Mouse (Mus musculus) lung, embryonic 16.5 days (tissue): ENCODE measurements around the gene Klc4. TPM values are rescaled to one million over a fixed set of nuclear protein-coding genes. Genes with fewer than 3 reads are reported as not detected.

Source experiments
- ATAC-seq: fragments of 200-750 bp; cut with Nextera tagmentation; 2 replicates; pipeline ENCODE4 v1.8.0; 2017; ENCODE audit warnings: low read depth, mild to moderate bottlenecking, moderate library complexity
- H3K27ac ChIP-seq: fragments of 300-500 bp; sonication (generic); 2 replicates; pipeline ENCODE4 v1.5.1; 2014; ENCODE audit warnings: mild to moderate bottlenecking, control low read depth, low read length
- H3K27me3 ChIP-seq: fragments of 300-500 bp; sonication (generic); 2 replicates; pipeline ENCODE4 v1.6.1; 2014; ENCODE audit warnings: low read depth, low read length, mixed read lengths; ENCODE audit not compliant: control insufficient read depth, insufficient read depth
- H3K36me3 ChIP-seq: fragments of 300-500 bp; sonication (generic); 2 replicates; pipeline ENCODE4 v1.6.1; 2014; ENCODE audit warnings: low read length; ENCODE audit not compliant: control insufficient read depth, insufficient read depth
- H3K4me1 ChIP-seq: fragments of 300-500 bp; sonication (generic); replicated peaks from 2 replicates; pipeline ENCODE4 v1.6.1; 2014; ENCODE audit warnings: low read length, mixed read lengths; ENCODE audit not compliant: control insufficient read depth, insufficient read depth
- H3K4me2 ChIP-seq: fragments of 300-500 bp; sonication (generic); 2 replicates; pipeline ENCODE4 v1.6.1; 2014; ENCODE audit warnings: low read depth, low read length, control low read depth
- H3K4me3 ChIP-seq: fragments of 300-500 bp; sonication (generic); 2 replicates; pipeline ENCODE4 v1.5.1; 2014; ENCODE audit warnings: mild to moderate bottlenecking, low read length, control low read depth
- H3K9ac ChIP-seq: fragments of 300-500 bp; sonication (generic); 2 replicates; pipeline ENCODE4 v1.6.1; 2014; ENCODE audit warnings: low read length, control low read depth
- H3K9me3 ChIP-seq: fragments of 300-500 bp; sonication (generic); 2 replicates; pipeline ENCODE4 v1.6.1; 2016; ENCODE audit warnings: low read length; ENCODE audit not compliant: control insufficient read depth
- WGBS: fragments of 180-500 bp; shearing (Covaris S2); extraction: QIAGEN DNeasy Blood & Tissue Kit; methylation state at CpG from one replicate; pipeline ENCODE4 v1.1.7; 2014; 5-methylcytosine and 5-hydroxymethylcytosine counted together
- polyA plus RNA-seq: library from polyadenylated mRNA; unstranded; fragments of >200 nt; fragmentation: Nextera tagmentation; extraction: Ambion mirVana; gene quantifications from 2 replicates; pipeline ENCODE4 v1.2.1, GENCODE M21; 2015

The Klc4 gene
- polyA plus RNA-seq, 1 experiment from 2014 or later = 27.6 TPM

GRCm38 (mm10) chr17:46602212-46602611 is 43.6 kb downstream of the Klc4 start:
- no peaks in the 10 kb centered on the region for H3K9me3 ChIP-seq
- H3K4me2 ChIP-seq = no peak overlapping the region
- peak overlapping the region; percentile 44; the same call in 1 of the 2 replicates for H3K9ac ChIP-seq
- ATAC-seq = peak; percentile 66
- 26% methylated on average over 9 of the region's 9 CpGs for WGBS
- peaks cover 19% of the 10 kb centered on the region for H3K4me1 ChIP-seq
- H3K36me3 ChIP-seq = peaks cover 2% of the 10 kb centered on the region
- H3K27me3 ChIP-seq = no peaks in the 10 kb centered on the region
- no peak overlapping the region for H3K4me3 ChIP-seq
- H3K27ac ChIP-seq = peak overlapping the region; percentile 58

GRCm38 (mm10) chr17:46600569-46600968 is 45.3 kb downstream of the Klc4 start:
- no peak for ATAC-seq
- Histone ChIP-seq H3K36me3 (peaks cover 8% of the 10 kb centered on the region), H3K4me2 (no peak overlapping the region), H3K9ac (no peak overlapping the region), H3K27me3 (no peaks in the 10 kb centered on the region), H3K9me3 (no peaks in the 10 kb centered on the region), H3K27ac (no peak overlapping the region), H3K4me3 (no peak overlapping the region), H3K4me1 (peaks cover 16% of the 10 kb centered on the region)
- WGBS = 74% methylated on average over 2 of the region's 2 CpGs

- Histone ChIP-seq H3K36me3 (peaks cover 8% of the 10 kb centered on the region), H3K4me3 (no peak overlapping the region), H3K27ac (no peak overlapping the region), H3K4me2 (no peak overlapping the region), H3K9me3 (no peaks in the 10 kb centered on the region), H3K9ac (no peak overlapping the region), H3K4me1 (peaks cover 9% of the 10 kb centered on the region), H3K27me3 (no peaks in the 10 kb centered on the region)
- 76% methylated on average over 4 of the region's 4 CpGs for WGBS
- no peak for ATAC-seq
Measured at GRCm38 (mm10) chr17:46598963-46599362, 46.9 kb downstream of the Klc4 start.

DNA sequence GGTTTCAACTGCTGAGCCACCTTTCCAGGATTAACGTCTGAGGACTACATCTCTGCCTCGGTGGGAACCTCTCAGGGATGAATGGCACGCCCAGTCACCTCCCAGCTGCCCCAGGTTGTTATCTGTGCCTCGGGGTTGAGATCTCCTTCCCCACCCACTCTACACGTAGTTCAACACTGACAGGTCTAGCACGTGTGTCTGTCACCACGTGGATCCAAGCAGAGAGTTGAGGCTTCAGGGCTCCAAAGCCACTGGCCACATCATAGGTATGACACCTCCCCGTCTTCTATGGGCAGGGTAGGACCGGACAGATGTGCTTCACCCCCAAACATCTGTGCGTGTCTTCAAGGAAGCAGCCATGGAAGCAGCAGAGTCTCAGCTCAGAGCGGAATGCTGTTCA is 47.9 kb downstream of the Klc4 start:
- no peak for ATAC-seq
- no peaks in the 10 kb centered on the region for H3K9me3 ChIP-seq
- no peak overlapping the region for H3K4me3 ChIP-seq
- no peak overlapping the region for H3K4me2 ChIP-seq
- 90% methylated on average over 11 of the region's 11 CpGs for WGBS
- H3K36me3 ChIP-seq = peaks cover 8% of the 10 kb centered on the region
- H3K27ac ChIP-seq = no peak overlapping the region
- no peaks in the 10 kb centered on the region for H3K27me3 ChIP-seq
- H3K9ac ChIP-seq = no peak overlapping the region
- H3K4me1 ChIP-seq = peaks cover 12% of the 10 kb centered on the region

GRCm38 (mm10) chr17:46595336-46595735 is 50.5 kb downstream of the Klc4 start:
- Histone ChIP-seq H3K27ac (no peak overlapping the region), H3K4me2 (no peak overlapping the region), H3K4me1 (peaks cover 7% of the 10 kb centered on the region), H3K9ac (no peak overlapping the region), H3K36me3 (peaks cover 5% of the 10 kb centered on the region), H3K27me3 (no peaks in the 10 kb centered on the region), H3K9me3 (no peaks in the 10 kb centered on the region), H3K4me3 (no peak overlapping the region)
- no peak for ATAC-seq
- WGBS = 87% methylated on average over 6 of the region's 6 CpGs

DNA sequence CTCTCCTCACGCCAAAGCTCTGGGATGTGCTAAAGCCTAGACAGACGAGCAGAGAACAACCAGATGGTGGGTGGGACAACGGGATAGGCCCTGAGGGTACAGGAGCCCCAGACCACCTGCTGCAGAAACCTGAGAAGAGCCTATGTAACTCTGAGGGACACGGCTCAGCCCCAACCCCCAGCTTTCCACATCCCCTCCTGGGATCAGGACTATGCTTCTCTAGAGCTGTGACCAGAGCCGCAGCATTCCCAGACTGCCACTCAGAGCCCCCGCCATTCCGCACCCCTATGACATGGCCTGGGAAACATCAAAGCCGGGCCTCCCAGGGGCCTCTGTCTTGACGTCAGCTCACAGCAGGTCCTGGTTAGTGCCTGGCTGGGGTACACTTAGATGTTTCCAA is 51.2 kb downstream of the Klc4 start:
- Histone ChIP-seq H3K27me3 (no peaks in the 10 kb centered on the region), H3K9ac (no peak overlapping the region), H3K4me2 (no peak overlapping the region), H3K4me3 (no peak overlapping the region), H3K4me1 (peaks cover 7% of the 10 kb centered on the region), H3K36me3 (peaks cover 11% of the 10 kb centered on the region), H3K9me3 (no peaks in the 10 kb centered on the region), H3K27ac (no peak overlapping the region)
- ATAC-seq = no peak
- WGBS = 48% methylated on average over 9 of the region's 9 CpGs

GRCm38 (mm10) chr17:46593124-46593523 is 52.7 kb downstream of the Klc4 start:
- no peaks in the 10 kb centered on the region for H3K27me3 ChIP-seq
- ATAC-seq = peak; percentile 53
- WGBS = 79% methylated on average over 4 of the region's 4 CpGs
- peaks cover 16% of the 10 kb centered on the region for H3K36me3 ChIP-seq
- H3K9ac ChIP-seq = no peak overlapping the region
- H3K4me1 ChIP-seq = peaks cover 7% of the 10 kb centered on the region
- no peak overlapping the region for H3K4me3 ChIP-seq
- H3K27ac ChIP-seq = peak overlapping the region; percentile 40
- H3K4me2 ChIP-seq = no peak overlapping the region
- no peaks in the 10 kb centered on the region for H3K9me3 ChIP-seq

DNA sequence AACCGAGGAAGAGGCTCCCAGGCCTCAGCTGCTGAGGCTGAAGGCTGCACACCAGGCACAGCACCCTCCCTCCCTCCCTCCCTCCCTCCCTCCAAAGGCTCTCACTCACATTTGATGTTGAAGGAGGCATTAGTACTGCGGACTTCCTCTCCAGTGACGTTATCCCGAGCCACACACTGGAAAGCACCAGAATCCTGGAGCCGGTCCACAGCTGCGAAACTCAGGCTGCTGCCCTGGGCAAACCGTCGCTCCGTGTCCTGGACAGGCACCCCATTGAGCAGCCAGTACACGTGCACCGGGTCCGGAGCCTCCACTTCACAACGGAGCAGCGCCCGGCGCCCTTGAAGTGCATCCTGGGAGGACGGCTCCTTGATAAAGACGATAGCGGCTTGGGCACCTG is 54.4 kb downstream of the Klc4 start:
- Histone ChIP-seq H3K36me3 (peaks cover 14% of the 10 kb centered on the region; the same call in 1 of the 2 replicates), H3K4me2 (no peak overlapping the region), H3K4me1 (peaks cover 7% of the 10 kb centered on the region), H3K9ac (no peak overlapping the region), H3K27ac (peak overlapping the region; percentile 5; the same call in 1 of the 2 replicates), H3K9me3 (no peaks in the 10 kb centered on the region), H3K4me3 (no peak overlapping the region), H3K27me3 (no peaks in the 10 kb centered on the region)
- peak; percentile 44; the same call in 1 of the 2 replicates for ATAC-seq
- whole genome bisulfite sequencing = 50% methylated on average over 19 of the region's 19 CpGs

DNA sequence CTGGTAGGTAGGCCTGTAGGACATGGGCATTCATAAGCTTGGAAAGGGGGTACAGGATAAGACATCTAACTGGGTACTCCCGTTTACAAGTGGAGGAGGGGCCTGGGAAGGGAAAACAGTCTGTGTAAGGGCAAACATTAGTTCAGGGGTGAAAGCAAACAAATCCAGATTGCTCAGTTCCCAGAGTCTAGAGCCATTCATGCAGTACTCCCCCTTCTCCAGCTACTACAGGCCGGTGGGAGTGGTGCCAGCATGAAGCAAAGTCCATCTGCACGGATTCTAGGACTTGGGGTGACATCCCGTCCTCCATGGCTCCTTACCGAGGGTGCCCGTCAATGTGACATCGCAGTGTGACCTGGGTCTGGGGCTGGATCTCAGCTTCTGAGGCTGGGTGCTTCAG is 55.4 kb downstream of the Klc4 start:
- peaks cover 7% of the 10 kb centered on the region for H3K4me1 ChIP-seq
- peaks cover 22% of the 10 kb centered on the region; the same call in 1 of the 2 replicates for H3K36me3 ChIP-seq
- H3K4me2 ChIP-seq = no peak overlapping the region
- 0 out of 2 replicates have a peak overlapping the region, but pooled peaks have one; percentile 15 for H3K27ac ChIP-seq
- no peaks in the 10 kb centered on the region for H3K9me3 ChIP-seq
- no peaks in the 10 kb centered on the region for H3K27me3 ChIP-seq
- H3K4me3 ChIP-seq = no peak overlapping the region
- no peak for ATAC-seq
- WGBS = 63% methylated on average over 7 of the region's 7 CpGs
- no peak overlapping the region for H3K9ac ChIP-seq
